Mouse (Mus musculus): Measurements from ENCODE around the gene Mthfd1. TPM values are rescaled to one million over a fixed set of nuclear protein-coding genes. Genes with fewer than 3 reads are reported as not detected.

Gene Mthfd1
- polyA plus RNA-seq, 1 experiment from 2014 or later: 41.3 TPM

DNA sequence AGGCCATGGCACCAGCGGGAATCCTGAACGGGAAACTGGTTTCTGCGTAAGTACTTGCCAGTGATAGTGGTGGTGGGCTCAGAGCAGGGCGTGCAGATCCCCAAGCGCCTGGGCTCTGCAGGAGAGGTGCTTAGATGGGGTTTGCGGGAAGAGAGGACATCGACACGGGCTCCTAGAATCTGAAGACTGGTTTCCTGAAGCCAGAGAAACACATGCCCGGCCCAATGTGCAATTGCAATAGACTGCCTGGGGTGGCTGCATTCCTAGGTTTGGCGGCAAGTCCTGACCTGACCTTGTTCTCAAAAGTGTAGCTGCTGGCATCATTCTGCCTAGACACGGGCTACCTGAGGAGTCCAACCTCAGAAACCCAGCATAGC lies 389 bp downstream of the Mthfd1 start:
- ATAC-seq (no peak), DNase-seq (ENCODE audit: low spot score) (no peak)
- Histone ChIP-seq H3K9ac (ENCODE audit: low read length) (peak overlapping the region; percentile 74), H3K27ac (ENCODE audit: low read depth, low read length) (no peak overlapping the region), H3K9me3 (replicated peaks; ENCODE audit: control insufficient read depth, low read length) (no peaks in the 10 kb centered on the region), H3K4me2 (ENCODE audit: low read length) (peak overlapping the region; percentile 94), H3K27me3 (replicated peaks; ENCODE audit: control insufficient read depth, insufficient read depth, low read length) (no peaks in the 10 kb centered on the region), H3K4me3 (ENCODE audit: low read depth, low read length) (peak overlapping the region; percentile 62), H3K36me3 (ENCODE audit: control insufficient read depth, insufficient read depth, low read length) (no peaks in the 10 kb centered on the region), H3K4me1 (ENCODE audit: control insufficient read depth, insufficient read depth, low read length) (peaks cover 14% of the 10 kb centered on the region)
- WGBS: 0% methylated on average over 11 of the region's 11 CpGs

DNA sequence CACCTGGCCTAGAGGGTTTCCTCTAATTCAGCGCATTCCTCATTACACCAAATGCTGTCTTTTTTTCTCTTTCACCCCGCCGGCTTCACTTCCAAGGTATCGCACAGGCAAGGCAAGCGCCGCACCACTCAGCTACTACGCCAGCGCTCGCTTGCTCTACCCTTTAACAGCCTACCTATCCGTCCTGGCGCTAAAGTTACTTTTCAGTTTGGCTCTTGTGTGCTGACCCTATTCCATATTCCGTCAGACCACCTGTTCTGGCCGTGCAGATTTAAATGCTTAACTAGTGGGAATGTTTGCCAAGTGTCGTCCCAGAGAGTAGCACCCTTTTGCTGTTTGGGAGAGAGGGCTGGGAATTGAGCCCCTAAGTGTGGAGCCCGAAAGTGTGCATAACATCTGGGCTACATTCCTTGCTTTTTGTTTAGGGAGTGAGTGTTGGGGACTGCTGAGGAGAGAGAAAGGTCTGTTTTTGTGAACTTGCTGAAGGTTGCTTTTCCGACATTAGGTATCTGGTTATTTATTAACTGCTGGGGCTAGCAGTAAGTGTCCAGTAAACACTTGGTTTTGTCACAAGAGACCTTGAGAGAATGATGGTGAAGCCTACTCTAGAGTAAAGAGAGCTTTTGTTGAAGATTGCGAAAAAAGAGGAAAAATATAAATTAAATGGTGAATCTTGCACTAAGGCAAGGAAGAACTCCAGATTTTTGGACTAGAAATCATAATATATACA lies 1.2 kb downstream of the Mthfd1 start:
- Histone ChIP-seq H3K4me3 (ENCODE audit: low read depth, low read length) (peak overlapping the region; percentile 62), H3K9ac (ENCODE audit: low read length) (peak overlapping the region; percentile 74), H3K27me3 (replicated peaks; ENCODE audit: control insufficient read depth, insufficient read depth, low read length) (no peaks in the 10 kb centered on the region), H3K4me2 (ENCODE audit: low read length) (peak overlapping the region; percentile 94), H3K4me1 (ENCODE audit: control insufficient read depth, insufficient read depth, low read length) (peaks cover 14% of the 10 kb centered on the region), H3K36me3 (ENCODE audit: control insufficient read depth, insufficient read depth, low read length) (no peaks in the 10 kb centered on the region), H3K9me3 (replicated peaks; ENCODE audit: control insufficient read depth, low read length) (no peaks in the 10 kb centered on the region), H3K27ac (ENCODE audit: low read depth, low read length) (no peak overlapping the region)
- ATAC-seq (no peak), DNase-seq (ENCODE audit: low spot score) (no peak)
- 7% methylated on average over 17 of the region's 17 CpGs for WGBS

DNA sequence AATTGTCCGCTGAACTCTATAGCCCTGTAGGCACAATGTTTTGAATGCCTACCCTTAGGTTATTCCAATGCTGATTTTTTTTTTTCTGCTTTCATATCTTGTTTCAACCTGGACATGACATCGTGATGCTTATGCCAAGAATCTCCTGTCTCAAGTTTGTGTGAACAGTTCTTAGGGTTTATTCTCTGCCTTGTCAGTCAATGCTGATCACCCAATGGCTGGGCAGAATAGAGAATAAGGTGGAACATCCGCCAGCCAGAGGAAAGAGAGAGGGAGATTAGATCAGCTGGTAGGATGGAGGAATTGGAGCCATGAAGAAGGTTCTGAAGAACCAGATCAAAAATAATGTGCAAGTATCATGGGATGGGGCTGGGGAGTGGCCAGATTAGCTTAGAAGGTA lies 5.6 kb downstream of the Mthfd1 start:
- 89% methylated on average over 3 of the region's 3 CpGs for WGBS
- no peak for ATAC-seq
- H3K27ac ChIP-seq (ENCODE audit: low read depth, low read length): no peak overlapping the region
- no peaks in the 10 kb centered on the region for H3K9me3 ChIP-seq (replicated peaks; ENCODE audit: control insufficient read depth, low read length)
- no peak for DNase-seq (ENCODE audit: low spot score)
- 0 out of 2 replicates have a peak, but pooled peaks cover 3% of the 10 kb centered on the region for H3K36me3 ChIP-seq (ENCODE audit: control insufficient read depth, insufficient read depth, low read length)
- no peak overlapping the region for H3K4me3 ChIP-seq (ENCODE audit: low read depth, low read length)
- H3K4me2 ChIP-seq (ENCODE audit: low read length): no peak overlapping the region
- H3K27me3 ChIP-seq (replicated peaks; ENCODE audit: control insufficient read depth, insufficient read depth, low read length): no peaks in the 10 kb centered on the region
- H3K9ac ChIP-seq (ENCODE audit: low read length): no peak overlapping the region
- H3K4me1 ChIP-seq (ENCODE audit: control insufficient read depth, insufficient read depth, low read length): peaks cover 9% of the 10 kb centered on the region

DNA sequence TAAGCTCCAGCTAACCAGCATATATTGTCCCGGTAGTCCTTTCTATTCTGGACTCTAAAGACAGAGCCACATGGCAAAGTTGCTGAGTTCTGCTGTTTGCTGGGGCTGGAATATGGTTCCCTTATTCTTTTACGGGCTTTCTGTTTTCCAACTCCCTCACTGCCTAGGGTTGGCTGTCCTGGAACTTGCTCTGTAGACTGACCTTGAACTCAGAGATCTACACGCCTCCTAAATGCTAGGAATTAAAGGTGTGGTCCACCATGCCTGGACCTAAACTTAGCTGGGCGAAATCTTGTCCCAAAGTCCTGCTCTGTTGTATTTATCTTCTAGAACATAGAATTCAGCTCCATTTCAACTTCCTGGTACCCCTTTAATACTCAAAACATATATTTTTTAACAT lies 6.5 kb downstream of the Mthfd1 start:
- H3K9me3 ChIP-seq (replicated peaks; ENCODE audit: control insufficient read depth, low read length): no peaks in the 10 kb centered on the region
- 0 out of 2 replicates have a peak, but pooled peaks cover 3% of the 10 kb centered on the region for H3K36me3 ChIP-seq (ENCODE audit: control insufficient read depth, insufficient read depth, low read length)
- no peak overlapping the region for H3K9ac ChIP-seq (ENCODE audit: low read length)
- 91% methylated on average over 4 of the region's 4 CpGs for WGBS
- H3K27ac ChIP-seq (ENCODE audit: low read depth, low read length): no peak overlapping the region
- ATAC-seq: no peak
- no peaks in the 10 kb centered on the region for H3K27me3 ChIP-seq (replicated peaks; ENCODE audit: control insufficient read depth, insufficient read depth, low read length)
- peaks cover under 1% of the 10 kb centered on the region; the same call in 1 of the 2 replicates for H3K4me1 ChIP-seq (ENCODE audit: control insufficient read depth, insufficient read depth, low read length)
- H3K4me3 ChIP-seq (ENCODE audit: low read depth, low read length): no peak overlapping the region
- DNase-seq (ENCODE audit: low spot score): no peak
- H3K4me2 ChIP-seq (ENCODE audit: low read length): no peak overlapping the region

DNA sequence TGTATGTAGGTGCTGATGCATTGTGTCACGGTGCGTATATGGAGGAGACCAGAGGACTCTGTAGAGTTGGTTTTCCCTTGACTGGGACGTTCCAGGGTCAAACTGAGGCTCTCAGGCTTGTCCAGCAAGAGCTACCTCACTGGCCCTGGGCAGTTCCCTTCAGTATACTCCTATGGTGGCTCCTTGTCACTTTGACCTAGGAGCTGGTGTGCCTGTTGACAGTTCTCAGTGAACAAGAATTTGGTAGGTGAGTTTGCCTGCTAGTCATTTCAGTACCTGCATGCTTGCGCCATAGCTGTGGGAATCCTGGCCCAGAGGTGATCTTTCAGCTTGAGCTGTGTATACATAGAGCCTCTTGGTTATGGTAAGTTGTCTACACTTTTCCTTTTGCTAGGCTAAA lies 7.8 kb downstream of the Mthfd1 start:
- Histone ChIP-seq H3K27ac (ENCODE audit: low read depth, low read length) (no peak overlapping the region), H3K4me2 (ENCODE audit: low read length) (no peak overlapping the region), H3K27me3 (replicated peaks; ENCODE audit: control insufficient read depth, insufficient read depth, low read length) (no peaks in the 10 kb centered on the region), H3K9me3 (replicated peaks; ENCODE audit: control insufficient read depth, low read length) (no peaks in the 10 kb centered on the region), H3K4me1 (ENCODE audit: control insufficient read depth, insufficient read depth, low read length) (no peaks in the 10 kb centered on the region), H3K36me3 (ENCODE audit: control insufficient read depth, insufficient read depth, low read length) (0 out of 2 replicates have a peak, but pooled peaks cover 3% of the 10 kb centered on the region), H3K4me3 (ENCODE audit: low read depth, low read length) (no peak overlapping the region), H3K9ac (ENCODE audit: low read length) (no peak overlapping the region)
- ATAC-seq (no peak), DNase-seq (ENCODE audit: low spot score) (no peak)
- 96% methylated on average over 4 of the region's 4 CpGs for WGBS

DNA sequence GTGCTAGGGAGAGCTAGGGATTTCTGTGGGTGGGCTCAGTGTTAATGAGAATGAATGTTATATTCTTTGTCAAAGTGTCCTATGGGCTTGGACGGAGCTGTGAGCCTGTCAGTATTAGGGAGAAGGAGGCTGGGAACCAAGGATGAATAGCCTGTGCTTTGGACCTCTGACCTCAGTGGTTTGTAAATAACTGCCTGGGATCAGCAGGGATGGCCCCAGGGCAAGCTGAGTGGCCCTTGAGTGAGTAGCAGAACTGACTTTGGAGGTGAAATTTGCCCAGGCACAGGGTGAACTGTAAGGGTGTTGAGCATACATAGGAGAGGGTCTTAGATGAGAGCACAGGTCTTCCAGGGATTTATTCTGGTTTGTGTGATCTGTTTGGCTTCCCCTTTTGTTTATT lies 8.8 kb downstream of the Mthfd1 start:
- H3K4me2 ChIP-seq (ENCODE audit: low read length): no peak overlapping the region
- no peaks in the 10 kb centered on the region for H3K4me1 ChIP-seq (ENCODE audit: control insufficient read depth, insufficient read depth, low read length)
- H3K27me3 ChIP-seq (replicated peaks; ENCODE audit: control insufficient read depth, insufficient read depth, low read length): no peaks in the 10 kb centered on the region
- H3K9me3 ChIP-seq (replicated peaks; ENCODE audit: control insufficient read depth, low read length): no peaks in the 10 kb centered on the region
- no peak overlapping the region; the same call in 1 of the 2 replicates for H3K27ac ChIP-seq (ENCODE audit: low read depth, low read length)
- no peak overlapping the region for H3K9ac ChIP-seq (ENCODE audit: low read length)
- H3K36me3 ChIP-seq (ENCODE audit: control insufficient read depth, insufficient read depth, low read length): 0 out of 2 replicates have a peak, but pooled peaks cover 3% of the 10 kb centered on the region
- no peak for DNase-seq (ENCODE audit: low spot score)
- no peak for ATAC-seq
- 48% methylated on average over 1 of the region's 1 CpGs for WGBS
- H3K4me3 ChIP-seq (ENCODE audit: low read depth, low read length): no peak overlapping the region

DNA sequence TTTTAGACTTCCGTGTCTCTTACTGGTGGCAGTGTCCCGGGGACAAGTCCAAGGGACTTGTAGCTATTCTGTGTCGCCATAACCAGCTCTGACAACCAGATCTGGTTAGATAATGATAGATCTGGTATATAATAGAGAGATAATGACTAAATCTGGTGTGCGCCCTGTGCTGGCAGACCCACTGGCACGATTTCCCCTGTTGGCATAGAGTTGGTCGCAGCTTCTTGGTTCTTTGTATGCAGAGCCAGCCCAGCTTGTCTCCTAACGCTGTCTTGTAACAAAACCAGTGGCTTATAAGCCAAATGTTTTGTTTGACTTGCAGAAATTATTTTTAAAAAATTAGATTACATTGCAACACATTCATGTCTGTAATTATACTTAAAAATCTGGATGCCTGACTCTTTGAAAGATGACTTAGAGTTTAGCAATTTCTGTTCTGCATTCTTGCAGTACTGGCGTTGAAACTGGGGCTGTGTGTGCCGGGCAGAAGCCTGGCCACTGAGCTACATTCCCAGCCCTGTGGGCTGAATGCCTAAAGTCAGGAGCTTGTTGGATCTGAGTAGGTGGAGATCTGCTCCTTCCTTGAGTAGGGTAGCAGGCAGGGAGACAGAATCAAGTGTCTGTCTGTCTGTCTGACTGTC lies 9.3 kb downstream of the Mthfd1 start:
- peak; percentile 42; the same call in 1 of the 2 replicates for ATAC-seq
- WGBS: 76% methylated on average over 9 of the region's 9 CpGs
- H3K9me3 ChIP-seq (replicated peaks; ENCODE audit: control insufficient read depth, low read length): no peaks in the 10 kb centered on the region

DNA sequence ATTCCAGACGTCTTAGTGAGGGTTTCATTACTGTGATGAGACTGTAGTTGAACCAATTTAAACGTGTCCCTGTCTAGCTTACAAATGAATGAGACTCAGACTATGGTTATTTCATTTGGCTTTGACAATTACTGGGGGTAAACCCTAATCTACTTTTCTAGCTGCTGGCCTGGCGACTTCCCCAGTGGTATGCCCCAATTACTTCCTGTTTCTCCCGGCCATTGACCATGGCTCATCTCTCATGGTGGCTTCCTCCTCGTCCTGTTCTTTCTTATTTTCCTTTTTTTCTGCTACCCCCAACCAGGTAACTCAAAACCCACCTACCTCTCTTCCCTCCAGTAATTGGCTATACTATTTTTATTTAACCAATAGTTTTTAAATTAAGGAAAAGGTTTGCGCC lies 9.9 kb downstream of the Mthfd1 start:
- Histone ChIP-seq H3K4me1 (ENCODE audit: control insufficient read depth, insufficient read depth, low read length) (no peaks in the 10 kb centered on the region), H3K9ac (ENCODE audit: low read length) (no peak overlapping the region), H3K9me3 (replicated peaks; ENCODE audit: control insufficient read depth, low read length) (no peaks in the 10 kb centered on the region), H3K4me3 (ENCODE audit: low read depth, low read length) (no peak overlapping the region), H3K27ac (ENCODE audit: low read depth, low read length) (no peak overlapping the region), H3K4me2 (ENCODE audit: low read length) (no peak overlapping the region), H3K36me3 (ENCODE audit: control insufficient read depth, insufficient read depth, low read length) (0 out of 2 replicates have a peak, but pooled peaks cover 3% of the 10 kb centered on the region), H3K27me3 (replicated peaks; ENCODE audit: control insufficient read depth, insufficient read depth, low read length) (no peaks in the 10 kb centered on the region)
- WGBS: 77% methylated on average over 6 of the region's 6 CpGs
- no peak for DNase-seq (ENCODE audit: low spot score)
- ATAC-seq: no peak

More for the DNA sequence above, 9.3 kb downstream of the Mthfd1 start:
- H3K27me3 ChIP-seq (replicated peaks; ENCODE audit: control insufficient read depth, insufficient read depth, low read length): no peaks in the 10 kb centered on the region
- no peaks in the 10 kb centered on the region for H3K4me1 ChIP-seq (ENCODE audit: control insufficient read depth, insufficient read depth, low read length)
- H3K27ac ChIP-seq (ENCODE audit: low read depth, low read length): no peak overlapping the region; the same call in 1 of the 2 replicates
- H3K9ac ChIP-seq (ENCODE audit: low read length): no peak overlapping the region
- H3K4me2 ChIP-seq (ENCODE audit: low read length): no peak overlapping the region
- no peak overlapping the region for H3K4me3 ChIP-seq (ENCODE audit: low read depth, low read length)
- 0 out of 2 replicates have a peak, but pooled peaks cover 3% of the 10 kb centered on the region for H3K36me3 ChIP-seq (ENCODE audit: control insufficient read depth, insufficient read depth, low read length)
- peak; percentile 64 for DNase-seq (ENCODE audit: low spot score)

DNA sequence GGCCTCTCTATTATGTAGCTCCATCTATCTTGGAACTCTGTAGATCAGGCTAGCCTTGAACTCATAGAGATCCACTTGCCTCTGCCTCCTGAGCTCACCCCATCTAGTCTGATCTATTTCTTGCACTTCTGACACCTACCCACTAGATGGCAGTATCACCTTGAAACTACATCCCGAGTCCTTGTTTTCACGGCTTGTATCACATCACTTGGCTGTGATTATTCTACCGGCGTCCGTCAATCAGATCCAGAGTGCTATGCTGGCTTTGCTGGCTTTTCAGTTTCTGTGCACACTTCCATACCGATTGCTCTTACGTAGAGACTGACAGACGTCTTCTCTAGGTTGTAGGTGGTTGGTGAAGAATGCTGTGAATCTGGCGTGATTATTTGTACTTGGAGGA lies 11.8 kb downstream of the Mthfd1 start:
- Histone ChIP-seq H3K4me3 (ENCODE audit: low read depth, low read length) (no peak overlapping the region), H3K9me3 (replicated peaks; ENCODE audit: control insufficient read depth, low read length) (no peaks in the 10 kb centered on the region), H3K27ac (ENCODE audit: low read depth, low read length) (no peak overlapping the region), H3K9ac (ENCODE audit: low read length) (no peak overlapping the region), H3K27me3 (replicated peaks; ENCODE audit: control insufficient read depth, insufficient read depth, low read length) (no peaks in the 10 kb centered on the region), H3K36me3 (ENCODE audit: control insufficient read depth, insufficient read depth, low read length) (0 out of 2 replicates have a peak, but pooled peaks cover 3% of the 10 kb centered on the region), H3K4me1 (ENCODE audit: control insufficient read depth, insufficient read depth, low read length) (no peaks in the 10 kb centered on the region), H3K4me2 (ENCODE audit: low read length) (no peak overlapping the region)
- 69% methylated on average over 9 of the region's 9 CpGs for WGBS
- ATAC-seq: peak; percentile 70
- DNase-seq (ENCODE audit: low spot score): peak; percentile 77

All from forebrain, embryonic 14.5 days (tissue).